Mouse (Mus musculus) intestine, postnatal 0 days (tissue): ENCODE measurements around the gene Nr0b1. TPM values are rescaled to one million over a fixed set of nuclear protein-coding genes. Genes with fewer than 3 reads are reported as not detected.

ENCODE experiments used
- ATAC-seq: fragments of 200-750 bp; cut with Nextera tagmentation; 2 replicates; pipeline ENCODE4 v1.8.0; 2017; ENCODE audit warnings: mild to moderate bottlenecking, moderate TSS enrichment, moderate library complexity
- H3K27ac ChIP-seq: fragments of 300-500 bp; sonication (generic); 2 replicates; pipeline ENCODE4 v1.5.1; 2014; ENCODE audit warnings: mild to moderate bottlenecking, low read depth, low read length, moderate library complexity
- H3K27me3 ChIP-seq: fragments of 300-500 bp; sonication (generic); replicated peaks from 2 replicates; pipeline ENCODE4 v1.6.1; 2014; ENCODE audit warnings: low read length, mixed read lengths; ENCODE audit not compliant: control insufficient read depth, insufficient read depth
- H3K36me3 ChIP-seq: fragments of 300-500 bp; sonication (generic); 2 replicates; pipeline ENCODE4 v1.6.1; 2014; ENCODE audit warnings: mild to moderate bottlenecking, moderate library complexity; ENCODE audit not compliant: control insufficient read depth, insufficient read depth
- H3K4me1 ChIP-seq: fragments of 300-500 bp; sonication (generic); replicated peaks from 2 replicates; pipeline ENCODE4 v1.6.1; 2014; ENCODE audit warnings: antibody characterized with exemption, low read length, mixed read lengths; ENCODE audit not compliant: control insufficient read depth, insufficient read depth
- H3K4me2 ChIP-seq: fragments of 300-500 bp; sonication (generic); replicated peaks from 2 replicates; pipeline ENCODE4 v1.6.1; 2014; ENCODE audit warnings: low read depth, mild to moderate bottlenecking, moderate library complexity
- H3K4me3 ChIP-seq: fragments of 300-500 bp; sonication (generic); 2 replicates; pipeline ENCODE4 v1.5.1; 2014; ENCODE audit warnings: low read depth, low read length
- H3K9ac ChIP-seq: fragments of 300-500 bp; sonication (generic); 2 replicates; pipeline ENCODE4 v1.6.1; 2014; ENCODE audit warnings: mild to moderate bottlenecking, low read depth, low read length
- H3K9me3 ChIP-seq: fragments of 300-500 bp; sonication (generic); 2 replicates; pipeline ENCODE4 v1.6.1; 2016; ENCODE audit warnings: mixed run types; ENCODE audit not compliant: control insufficient read depth
- CTCF ChIP-seq: sonication (generic); IDR thresholded peaks from 2 replicates; pipeline ENCODE4 v1.5.1; 2016; ENCODE audit warnings: low read depth, mild to moderate bottlenecking, control low read depth, antibody characterized with exemption, moderate library complexity
- WGBS: fragments of 180-500 bp; shearing (Covaris S2); extraction: QIAGEN DNeasy Blood & Tissue Kit; methylation state at CpG from one replicate; pipeline ENCODE4 v1.1.7; 2014; 5-methylcytosine and 5-hydroxymethylcytosine counted together
- polyA plus RNA-seq: library from polyadenylated mRNA; unstranded; fragments of >200 nt; fragmentation: Nextera tagmentation; extraction: Ambion mirVana; gene quantifications from 2 replicates; pipeline ENCODE4 v1.2.1, GENCODE M21; 2015

The Nr0b1 gene
- 0.07 TPM in 1 of 2 replicates, not detected in the other for polyA plus RNA-seq

DNA sequence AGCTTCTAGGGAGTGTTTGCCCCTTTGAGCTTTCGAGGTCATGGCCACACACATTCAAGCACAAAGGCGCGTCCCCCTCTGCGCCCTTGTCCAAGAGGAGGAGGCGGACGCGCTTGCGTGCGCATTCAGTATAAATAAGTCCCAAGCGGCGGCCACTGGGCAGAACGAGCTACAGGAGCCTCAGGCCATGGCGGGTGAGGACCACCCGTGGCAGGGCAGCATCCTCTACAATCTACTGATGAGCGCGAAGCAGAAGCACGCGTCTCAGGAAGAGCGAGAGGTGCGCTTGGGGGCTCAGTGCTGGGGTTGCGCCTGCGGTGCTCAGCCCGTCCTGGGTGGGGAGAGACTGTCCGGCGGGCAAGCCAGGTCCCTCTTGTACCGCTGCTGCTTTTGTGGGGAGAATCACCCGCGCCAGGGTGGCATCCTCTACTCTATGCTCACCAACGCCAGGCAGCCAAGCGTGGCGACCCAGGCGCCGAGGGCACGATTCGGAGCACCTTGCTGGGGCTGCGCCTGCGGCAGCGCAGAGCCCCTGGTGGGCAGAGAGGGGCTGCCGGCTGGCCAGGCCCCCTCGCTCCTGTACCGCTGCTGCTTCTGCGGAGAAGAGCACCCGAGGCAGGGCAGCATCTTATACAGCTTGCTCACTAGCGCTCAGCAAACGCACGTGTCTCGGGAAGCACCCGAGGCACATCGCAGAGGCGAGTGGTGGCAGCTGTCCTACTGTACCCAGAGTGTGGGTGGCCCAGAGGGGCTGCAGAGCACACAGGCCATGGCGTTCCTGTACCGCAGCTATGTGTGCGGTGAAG, at the start of gene Nr0b1:
Gene Nr0b1 (plus strand): TSS at position 151 of the 806 bp plus-strand sequence.
- no peak for TF ChIP-seq CTCF
- 0 out of 2 replicates have a peak within 1 kb of the TSS, but pooled peaks have one; percentile 1 for H3K4me3 ChIP-seq
- no peaks in the 10 kb centered on the region for H3K36me3 ChIP-seq
- H3K4me1 ChIP-seq, result no peaks in the 10 kb centered on the region
- H3K27ac ChIP-seq, result no peak within 1 kb of the TSS
- peaks cover 3% of the 10 kb centered on the region; the same call in 1 of the 2 replicates for H3K27me3 ChIP-seq
- no peak for ATAC-seq
- H3K9ac ChIP-seq, result no peak within 1 kb of the TSS
- H3K4me2 ChIP-seq, result peak within 1 kb of the TSS; percentile 40
- 17% methylated on average over 53 of the region's 53 CpGs for WGBS
- H3K9me3 ChIP-seq, result no peaks in the 10 kb centered on the region

DNA sequence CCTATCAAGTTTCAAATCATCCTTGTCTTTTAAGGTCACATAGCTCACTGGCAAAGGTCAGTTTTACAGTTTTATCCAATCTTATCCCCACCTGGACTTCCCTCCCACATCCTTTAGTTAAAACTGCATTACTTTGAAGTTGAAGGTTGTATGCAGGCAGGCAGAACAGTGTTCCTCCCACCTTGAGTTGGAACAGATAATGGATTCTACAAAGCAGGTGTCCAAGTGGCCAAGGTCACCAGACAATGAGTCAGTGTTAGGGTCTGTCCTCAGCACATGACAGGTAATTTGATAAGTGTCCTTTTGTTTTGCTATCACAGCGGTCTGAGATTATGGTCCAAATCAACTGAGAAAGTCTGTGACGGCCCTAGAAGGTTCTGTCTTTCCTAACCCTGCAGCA, 4.3 kb upstream of the Nr0b1 start:
- no peaks in the 10 kb centered on the region for H3K4me1 ChIP-seq
- H3K36me3 ChIP-seq, result no peaks in the 10 kb centered on the region
- H3K4me2 ChIP-seq, result no peak overlapping the region
- no peak overlapping the region for H3K27ac ChIP-seq
- H3K9me3 ChIP-seq, result no peaks in the 10 kb centered on the region
- TF ChIP-seq CTCF, result no peak
- H3K27me3 ChIP-seq, result no peaks in the 10 kb centered on the region; the same call in 1 of the 2 replicates
- H3K4me3 ChIP-seq, result no peak overlapping the region
- no peak for ATAC-seq
- WGBS, result 69% methylated on average over 2 of the region's 2 CpGs
- no peak overlapping the region for H3K9ac ChIP-seq

DNA sequence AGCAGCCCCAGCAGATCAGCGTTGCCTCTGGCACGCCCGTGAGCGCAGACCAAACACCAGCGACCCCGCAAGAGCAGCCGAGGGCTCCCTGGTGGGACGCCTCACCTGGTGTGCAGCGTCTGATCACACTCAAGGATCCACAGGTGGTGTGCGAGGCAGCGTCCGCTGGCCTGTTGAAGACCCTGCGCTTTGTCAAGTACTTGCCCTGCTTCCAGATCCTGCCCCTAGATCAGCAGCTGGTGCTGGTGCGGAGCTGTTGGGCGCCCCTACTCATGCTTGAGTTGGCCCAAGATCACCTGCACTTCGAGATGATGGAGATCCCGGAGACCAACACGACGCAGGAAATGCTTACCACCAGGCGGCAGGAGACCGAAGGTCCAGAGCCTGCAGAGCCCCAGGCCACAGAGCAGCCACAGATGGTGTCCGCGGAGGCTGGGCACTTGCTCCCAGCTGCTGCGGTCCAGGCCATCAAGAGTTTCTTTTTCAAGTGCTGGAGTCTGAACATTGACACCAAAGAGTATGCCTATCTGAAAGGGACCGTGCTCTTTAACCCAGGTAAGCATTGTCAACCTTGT, 943 bp downstream of the Nr0b1 start:
- H3K4me3 ChIP-seq, result no peak overlapping the region
- WGBS, result 23% methylated on average over 25 of the region's 25 CpGs

DNA sequence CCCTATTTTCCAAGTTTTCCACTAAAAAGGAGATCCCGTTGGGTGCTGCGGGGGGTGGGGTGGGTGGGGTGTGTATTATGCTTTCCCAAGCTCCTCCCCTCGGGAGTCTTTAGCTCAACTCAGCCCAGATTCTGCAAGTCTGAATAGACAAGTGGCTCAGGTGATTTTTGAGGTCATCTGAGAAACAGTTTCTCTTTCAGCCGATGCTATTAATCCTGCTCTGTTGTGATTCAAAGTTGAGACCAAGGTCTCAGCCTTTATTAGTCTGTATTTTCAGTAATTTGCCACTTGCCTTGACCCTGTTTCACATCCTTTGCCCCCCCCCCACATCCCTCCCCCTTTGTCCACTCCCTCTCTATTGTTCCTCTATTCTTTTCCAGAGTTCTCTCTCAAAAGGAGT, 1.8 kb downstream of the Nr0b1 start:
- no peak overlapping the region for H3K4me3 ChIP-seq
- H3K27ac ChIP-seq, result no peak overlapping the region
- H3K4me1 ChIP-seq, result no peaks in the 10 kb centered on the region
- no peak for TF ChIP-seq CTCF
- H3K27me3 ChIP-seq, result peaks cover 3% of the 10 kb centered on the region; the same call in 1 of the 2 replicates
- no peaks in the 10 kb centered on the region for H3K9me3 ChIP-seq
- H3K36me3 ChIP-seq, result no peaks in the 10 kb centered on the region
- H3K9ac ChIP-seq, result no peak overlapping the region
- 48% methylated on average over 4 of the region's 4 CpGs for WGBS
- no peak overlapping the region for H3K4me2 ChIP-seq
- no peak for ATAC-seq

More for the DNA sequence above, 943 bp downstream of the Nr0b1 start:
- ATAC-seq, result no peak
- Histone ChIP-seq H3K4me1 (no peaks in the 10 kb centered on the region), H3K36me3 (no peaks in the 10 kb centered on the region), H3K9ac (no peak overlapping the region), H3K27me3 (peaks cover 3% of the 10 kb centered on the region; the same call in 1 of the 2 replicates), H3K9me3 (no peaks in the 10 kb centered on the region), H3K4me2 (peak overlapping the region; percentile 40), H3K27ac (no peak overlapping the region)
- TF ChIP-seq CTCF, result 0 out of 2 replicates have a peak, but pooled peaks have one; percentile 15

DNA sequence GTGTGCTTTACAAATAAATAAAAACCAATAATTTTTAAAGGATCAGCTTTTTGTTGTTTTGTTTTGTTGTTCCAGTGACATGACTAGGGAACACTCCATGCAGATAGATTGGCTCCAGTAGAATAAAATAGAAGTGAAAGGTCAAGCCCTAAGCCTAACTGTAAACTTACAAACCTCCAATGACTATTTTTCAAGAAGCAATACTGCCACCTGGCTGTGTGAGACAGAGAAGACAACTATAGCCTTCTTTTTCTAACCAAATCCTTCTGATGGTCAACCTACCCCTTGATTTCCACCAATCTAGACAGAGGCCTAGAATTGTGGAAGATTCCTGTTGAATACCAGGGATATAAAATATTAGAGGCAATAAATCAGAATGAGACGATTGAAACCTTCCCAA, 45.7 kb downstream of the Nr0b1 start:
- no peak overlapping the region for H3K4me2 ChIP-seq
- H3K9ac ChIP-seq, result no peak overlapping the region
- H3K4me3 ChIP-seq, result no peak overlapping the region
- no peak for TF ChIP-seq CTCF
- no CpG with 5 or more reads among the region's 1 CpGs for WGBS
- H3K36me3 ChIP-seq, result no peaks in the 10 kb centered on the region
- ATAC-seq, result no peak
- H3K27ac ChIP-seq, result no peak overlapping the region
- H3K9me3 ChIP-seq, result no peaks in the 10 kb centered on the region
- H3K27me3 ChIP-seq, result no peaks in the 10 kb centered on the region
- H3K4me1 ChIP-seq, result no peaks in the 10 kb centered on the region

Other genes starting within 250 kb of the Nr0b1 start
- gene Samt3, start 147.6 kb upstream of the Nr0b1 start, polyA plus RNA-seq, result not detected in 2 replicates
- gene Mageb4, start 113.3 kb downstream of the Nr0b1 start, polyA plus RNA-seq, result not detected in 2 replicates